Mouse (Mus musculus) megakaryocyte-erythroid progenitor cell, adult 5-6 weeks (primary cell): ENCODE results near the gene Kdm8. TPM values are rescaled to one million over a fixed set of nuclear protein-coding genes. Genes with fewer than 3 reads are reported as not detected.

Experiments
- ATAC-seq: replicated peaks from 2 replicates; pipeline ENCODE4 v1.8.0; 2016; ENCODE audit warnings: mild to moderate bottlenecking, inconsistent platforms; ENCODE audit not compliant: severe bottlenecking, poor library complexity, low FRiP score, low TSS enrichment
- total RNA-seq, 2 experiments: library from RNA; stranded (forward) in 1 of 2; stranded (reverse) in 1 of 2; fragments of 200-1000, 215-1000 nt in 1 of 2; fragments of >200 nt in 1 of 2; fragmentation: Nextera tagmentation in 1 of 2; gene quantifications; 2 replicates each; pipeline ENCODE4 v1.2.3; 2014 to 2017

The Kdm8 gene
- total RNA-seq, 2 experiments from 2014 or later: 5.4 to 6.3 TPM

- ATAC-seq: no peak
Observed at GRCm38 (mm10) chr7:125492551-125492950, 48.1 kb downstream of the Kdm8 start.

DNA sequence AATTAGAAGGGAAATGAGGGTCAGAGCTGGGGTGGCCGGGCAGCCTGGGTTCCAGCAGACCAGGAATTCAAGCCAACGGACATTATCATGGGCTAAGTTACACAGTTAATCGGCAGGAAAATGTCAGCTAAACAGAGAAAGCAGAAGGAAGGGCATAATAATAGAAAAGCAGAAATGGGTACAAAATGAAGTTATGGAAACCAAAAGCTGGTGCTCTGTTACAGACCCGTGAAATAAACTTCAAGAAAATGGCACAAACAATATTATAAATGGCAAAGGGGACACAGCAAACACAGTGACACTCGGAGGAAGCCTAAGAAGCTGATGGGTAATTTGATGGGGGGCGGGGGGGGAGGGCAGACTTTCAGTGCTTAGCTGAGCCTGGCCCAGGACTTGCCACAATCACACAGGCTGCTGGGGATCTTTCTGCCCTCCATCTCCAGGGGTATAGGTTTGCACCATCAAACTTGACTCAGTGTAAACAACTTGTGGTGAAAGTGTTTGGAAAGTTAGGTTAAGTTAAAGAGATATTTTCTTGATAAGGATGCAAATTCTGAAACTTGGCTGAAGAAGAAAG, 51.5 kb downstream of the Kdm8 start:
- ATAC-seq: no peak

GRCm38 (mm10) chr7:125499927-125500868, 55.7 kb downstream of the Kdm8 start:
- peak; percentile 69 for ATAC-seq

DNA sequence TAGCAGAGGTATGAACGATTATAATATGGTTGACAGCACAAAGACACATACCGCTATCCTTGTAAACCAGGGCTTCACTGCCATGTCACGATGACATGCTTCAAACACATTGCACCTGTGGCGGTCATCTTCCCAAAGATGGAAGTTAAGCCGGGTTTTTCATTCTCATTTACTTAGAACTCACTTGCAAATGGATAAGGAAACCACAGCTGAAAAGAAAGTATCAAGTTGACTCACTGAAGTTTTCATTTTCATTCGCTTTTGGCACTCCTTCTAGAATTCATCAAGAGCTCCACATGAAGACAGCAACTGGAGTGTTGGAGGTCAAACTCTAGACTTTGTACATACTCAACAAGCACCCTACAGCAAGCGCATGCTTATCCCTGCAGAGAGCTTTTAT, 56.4 kb downstream of the Kdm8 start:
- no peak for ATAC-seq

DNA sequence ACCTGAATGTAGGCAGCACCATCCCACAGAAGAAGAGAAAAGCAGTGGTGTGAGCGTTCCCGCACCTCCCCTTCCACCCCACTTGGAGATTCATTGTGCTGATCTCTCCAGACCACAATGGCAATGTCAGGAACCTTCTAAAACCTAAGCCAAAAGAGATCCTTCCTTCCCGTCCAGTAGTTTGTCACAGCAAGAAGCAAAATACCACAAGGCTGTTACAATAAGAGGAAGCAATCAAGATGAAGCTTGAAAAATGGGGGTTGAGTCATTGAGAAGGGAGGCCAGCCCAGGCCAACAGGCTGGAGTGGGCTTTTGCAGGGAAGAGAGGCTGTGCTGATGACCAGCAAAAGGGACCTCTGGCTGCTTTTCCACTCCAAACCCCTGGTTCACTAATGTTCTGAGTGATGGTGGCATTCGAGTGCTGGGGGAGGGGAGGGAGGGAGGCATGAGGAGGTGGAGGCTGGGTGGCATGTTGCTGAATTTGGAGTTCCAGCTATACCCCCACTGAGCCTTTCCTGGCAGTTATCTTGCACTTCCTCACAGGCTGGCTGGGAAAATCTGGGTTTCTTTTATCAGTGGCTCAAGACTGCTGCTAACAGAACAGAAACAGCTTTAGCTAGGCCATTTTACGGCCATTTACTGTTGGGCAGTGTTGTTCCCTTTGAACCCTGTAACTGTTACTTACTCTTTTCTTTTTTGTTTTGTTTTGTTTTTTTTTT, 59.1 kb downstream of the Kdm8 start:
- ATAC-seq: no peak

DNA sequence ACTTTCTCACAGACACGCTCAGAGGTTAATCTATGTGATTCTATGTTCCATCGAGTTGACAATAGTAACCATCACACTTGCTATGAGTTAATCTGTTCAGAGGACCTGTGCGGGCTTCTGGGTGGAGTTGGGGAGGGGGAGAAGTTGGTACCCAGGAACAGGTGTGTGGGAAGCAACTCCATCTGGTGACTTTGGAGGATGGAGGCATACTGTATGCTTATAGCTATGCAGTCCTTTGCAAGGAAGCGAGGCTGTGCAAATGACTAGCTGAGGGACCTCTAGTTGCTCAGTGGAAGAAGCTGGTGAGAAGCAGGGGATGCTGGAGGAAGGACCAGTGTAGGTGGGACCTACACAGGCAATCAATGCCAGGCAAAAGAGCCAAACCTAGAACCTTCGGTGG, 60.1 kb downstream of the Kdm8 start:
- no peak for ATAC-seq

- ATAC-seq: 0 out of 2 replicates have a peak, but pooled peaks have one; percentile 28
Observed at GRCm38 (mm10) chr7:125505568-125505967, 61.1 kb downstream of the Kdm8 start.

- ATAC-seq: no peak
Observed at GRCm38 (mm10) chr7:125507279-125507678, 62.8 kb downstream of the Kdm8 start.

- no peak for ATAC-seq
Observed at GRCm38 (mm10) chr7:125511432-125511831, 67.0 kb downstream of the Kdm8 start.

DNA sequence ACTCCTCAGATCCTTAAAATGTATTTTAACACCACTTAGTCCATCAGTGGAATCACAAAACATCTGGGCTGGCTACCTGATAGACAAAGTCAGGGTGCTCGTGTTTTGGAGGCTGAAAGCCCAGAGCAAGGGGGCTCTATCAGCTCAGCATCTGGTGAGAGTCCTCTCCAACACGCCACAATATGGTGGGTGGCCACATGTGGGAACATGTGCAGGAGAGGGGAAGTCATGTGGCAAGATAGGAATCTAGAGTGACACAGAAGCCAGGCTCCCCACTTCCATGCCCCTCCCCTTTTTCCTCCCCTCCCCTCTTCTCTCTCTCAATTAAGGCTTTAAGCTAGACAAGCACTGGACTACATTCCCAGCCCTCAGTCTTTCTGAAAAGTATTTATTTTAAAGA, 67.4 kb downstream of the Kdm8 start:
- no peak for ATAC-seq

Other genes starting within 250 kb of the Kdm8 start
- gene Nsmce1, start 46.9 kb downstream of the Kdm8 start, total RNA-seq (2014; fragmentation: Nextera tagmentation): 49.9 and 55.4 TPM in 2 replicates
- 58.3 and 68.4 TPM in 2 replicates for gene Nsmce1, start 46.9 kb downstream of the Kdm8 start, total RNA-seq (2017)
- gene Il4ra, start 107.4 kb downstream of the Kdm8 start, total RNA-seq (2014; fragmentation: Nextera tagmentation): 1.8 and 2.0 TPM in 2 replicates
- 2.2 and 3.2 TPM in 2 replicates for gene Il4ra, start 107.4 kb downstream of the Kdm8 start, total RNA-seq (2017)
- gene Il21r, start 158.8 kb downstream of the Kdm8 start, total RNA-seq (2014; fragmentation: Nextera tagmentation): 0.74 and 1.8 TPM in 2 replicates
- gene Il21r, start 158.8 kb downstream of the Kdm8 start, total RNA-seq (2017): 0.04 and 2.1 TPM in 2 replicates